Mouse (Mus musculus) adipocyte (in vitro differentiated cells): Measurements from ENCODE around the gene Syt16.

Source experiments
- DNase-seq: peaks from one replicate; pipeline ENCODE4 v3.0.0-alpha.2; 2016; ENCODE audit warnings: low spot score

The Syt16 gene

GRCm38 (mm10) chr12:74105811-74106513 is 108.5 kb downstream of the Syt16 start:
- no peak for DNase-seq

- no peak for DNase-seq
Measured at GRCm38 (mm10) chr12:74108663-74109081, 111.2 kb downstream of the Syt16 start.

GRCm38 (mm10) chr12:74109462-74110068 is 112.1 kb downstream of the Syt16 start:
- no peak for DNase-seq

GRCm38 (mm10) chr12:74116825-74117224 is 119.4 kb downstream of the Syt16 start:
- no peak for DNase-seq

- DNase-seq = no peak
Measured at GRCm38 (mm10) chr12:74125796-74126195, 128.3 kb downstream of the Syt16 start.

GRCm38 (mm10) chr12:74128229-74128628 is 130.8 kb downstream of the Syt16 start:
- DNase-seq = no peak

- DNase-seq = no peak
Measured at GRCm38 (mm10) chr12:74131790-74132189, 134.3 kb downstream of the Syt16 start.

- DNase-seq = no peak
Measured at GRCm38 (mm10) chr12:74142147-74142546, 144.7 kb downstream of the Syt16 start.

- no peak for DNase-seq
Measured at GRCm38 (mm10) chr12:74144385-74144784, 146.9 kb downstream of the Syt16 start.

GRCm38 (mm10) chr12:74160791-74161190 is 163.3 kb downstream of the Syt16 start:
- no peak for DNase-seq

GRCm38 (mm10) chr12:74163080-74163479 is 165.6 kb downstream of the Syt16 start:
- no peak for DNase-seq

GRCm38 (mm10) chr12:74171257-74171656 is 173.8 kb downstream of the Syt16 start:
- no peak for DNase-seq

- DNase-seq = no peak
Measured at GRCm38 (mm10) chr12:74173902-74174301, 176.4 kb downstream of the Syt16 start.

GRCm38 (mm10) chr12:74184596-74184995 is 187.1 kb downstream of the Syt16 start:
- no peak for DNase-seq

- no peak for DNase-seq
Measured at GRCm38 (mm10) chr12:74188243-74188785, 190.9 kb downstream of the Syt16 start.

- DNase-seq = no peak
Measured at GRCm38 (mm10) chr12:74188815-74189214, 191.4 kb downstream of the Syt16 start.

GRCm38 (mm10) chr12:74189840-74190239 is 192.4 kb downstream of the Syt16 start:
- DNase-seq = no peak

- DNase-seq = no peak
Measured at GRCm38 (mm10) chr12:74190297-74190696, 192.8 kb downstream of the Syt16 start.

GRCm38 (mm10) chr12:74192552-74192951 is 195.1 kb downstream of the Syt16 start:
- no peak for DNase-seq

- DNase-seq = no peak
Measured at GRCm38 (mm10) chr12:74201410-74201809, 203.9 kb downstream of the Syt16 start.

GRCm38 (mm10) chr12:74202431-74203042 is 205.1 kb downstream of the Syt16 start:
- DNase-seq = no peak

GRCm38 (mm10) chr12:74212156-74212555 is 214.7 kb downstream of the Syt16 start:
- no peak for DNase-seq

- DNase-seq = no peak
Measured at GRCm38 (mm10) chr12:74216103-74216728, 218.8 kb downstream of the Syt16 start.
